Mouse (Mus musculus) mature B cell (primary cell): ENCODE results near the gene Rora.

ENCODE experiments used
- in situ Hi-C: fragments of 300-500 bp; cut with MboI; formaldehyde crosslinking; loops from 2 replicates; pipeline ENCODE4 v1.14.3; 2019

Rora gene

DNA sequence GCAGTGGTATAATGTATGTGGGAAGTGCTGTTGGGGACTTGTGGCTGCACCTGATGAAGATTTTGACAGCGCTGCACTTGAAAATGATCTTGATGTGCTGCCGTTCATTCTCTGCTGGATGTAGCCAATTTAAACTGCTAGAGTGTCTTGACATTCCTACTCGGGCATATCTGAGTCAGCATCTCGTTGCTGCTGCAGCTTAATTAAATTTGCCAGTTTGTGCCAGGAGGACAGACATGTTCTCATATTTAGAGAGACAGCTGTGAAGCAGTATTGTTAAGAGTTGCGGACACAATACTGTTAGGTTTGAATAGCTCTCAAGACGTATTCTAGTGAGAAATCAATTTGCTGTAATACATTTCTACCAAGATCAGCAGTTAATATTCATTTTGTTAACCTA is 751.1 kb downstream of the Rora start:
- in situ Hi-C loops, result no loop called here

- in situ Hi-C loops, result no loop called here
These were observed 765.9 kb downstream of the Rora start for GRCm38 (mm10) chr9:69419476-69419875.

- in situ Hi-C loops, result no loop called here
These were observed 776.9 kb downstream of the Rora start for GRCm38 (mm10) chr9:69430531-69430930.

GRCm38 (mm10) chr9:69431863-69432555 is 778.4 kb downstream of the Rora start:
- in situ Hi-C loops, result no loop called here

GRCm38 (mm10) chr9:69435194-69435593 is 781.6 kb downstream of the Rora start:
- in situ Hi-C loops, result no loop called here

DNA sequence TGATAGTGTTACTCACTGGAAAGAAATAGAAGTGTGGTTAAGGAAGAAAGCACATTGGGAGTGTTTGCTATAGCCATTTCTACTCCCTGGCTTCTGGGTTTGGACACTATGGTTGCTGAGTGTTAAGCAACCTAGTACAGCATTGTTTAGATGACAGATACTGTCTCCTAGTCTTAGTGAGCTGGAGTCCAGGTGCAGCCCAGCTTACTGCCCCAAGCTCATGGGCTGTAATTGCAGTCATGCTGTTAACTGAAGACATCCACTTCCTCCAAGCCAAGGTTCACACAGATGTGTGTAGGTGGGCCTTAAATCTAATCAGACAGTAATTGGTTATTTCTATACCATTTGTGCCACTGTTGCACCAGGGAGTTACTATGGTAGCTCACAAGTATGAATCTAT is 782.1 kb downstream of the Rora start:
- in situ Hi-C loops, result no loop called here
